Mouse (Mus musculus) heart, adult 8-10 months (tissue): ENCODE data around the gene Snx3. TPM values are rescaled to one million over a fixed set of nuclear protein-coding genes. Genes with fewer than 3 reads are reported as not detected.
A peak's percentile ranks its signal among the peaks of the same experiment; 100 is the strongest.

Experiments used
- DNase-seq: peaks from one replicate; pipeline ENCODE4 v3.0.0; 2022; ENCODE audit warnings: low spot score
- total RNA-seq, 4 experiments: library from RNA; stranded (reverse); gene quantifications; 2 replicates each; pipeline ENCODE4 v1.2.4; 2022

The Snx3 gene
- total RNA-seq, 4 experiments from 2014 or later, result 157 to 170 (median 164) TPM

DNA sequence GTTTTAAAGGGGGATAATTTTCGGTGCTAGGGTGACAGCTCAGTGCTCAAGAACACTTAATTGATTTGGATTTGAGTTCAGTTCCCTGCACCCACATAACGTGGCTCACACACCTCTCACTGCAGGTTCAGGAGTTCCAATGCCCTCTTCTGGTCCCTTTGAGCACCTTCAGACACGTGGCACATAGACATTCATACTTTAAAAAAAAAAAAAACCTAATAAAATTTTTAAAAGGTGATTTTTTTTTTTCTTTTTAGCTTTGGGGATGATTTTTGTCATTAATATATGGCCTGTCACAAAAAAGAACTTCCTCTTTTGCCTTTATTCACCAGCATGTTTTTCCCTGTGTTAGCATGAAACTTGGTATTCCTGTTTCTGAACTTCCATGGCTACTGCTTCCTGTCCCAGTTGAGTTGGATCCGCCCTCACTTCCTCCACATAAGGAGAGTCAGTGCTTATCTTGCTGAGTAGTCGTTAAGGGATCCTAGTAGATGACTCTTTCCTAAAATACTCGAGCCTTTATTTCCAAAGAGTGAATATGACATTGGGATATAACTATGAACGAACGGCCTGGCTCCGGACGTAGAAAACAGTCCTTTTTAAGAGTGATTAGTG is 2.4 kb downstream of the Snx3 start:
- DNase-seq, result peak; percentile 60

DNA sequence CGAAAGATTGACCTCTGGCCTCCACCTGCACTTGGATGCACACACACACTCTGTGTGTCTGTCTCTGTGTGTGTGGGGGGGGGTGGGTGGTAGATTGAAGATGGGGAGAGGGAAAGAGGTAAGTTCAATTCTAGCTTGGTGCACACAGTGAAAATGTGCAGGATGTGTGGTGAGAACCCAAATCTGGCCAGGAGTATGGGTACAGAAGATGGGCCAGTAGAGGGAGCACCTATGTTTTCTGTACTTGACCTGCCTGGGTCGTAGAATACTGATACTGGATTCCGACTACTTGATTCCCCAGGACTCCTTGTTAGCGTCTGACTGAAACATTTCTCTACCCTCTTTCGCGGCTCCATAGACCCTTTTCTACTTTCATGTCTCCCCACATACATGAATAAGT is 8.3 kb downstream of the Snx3 start:
- no peak for DNase-seq

DNA sequence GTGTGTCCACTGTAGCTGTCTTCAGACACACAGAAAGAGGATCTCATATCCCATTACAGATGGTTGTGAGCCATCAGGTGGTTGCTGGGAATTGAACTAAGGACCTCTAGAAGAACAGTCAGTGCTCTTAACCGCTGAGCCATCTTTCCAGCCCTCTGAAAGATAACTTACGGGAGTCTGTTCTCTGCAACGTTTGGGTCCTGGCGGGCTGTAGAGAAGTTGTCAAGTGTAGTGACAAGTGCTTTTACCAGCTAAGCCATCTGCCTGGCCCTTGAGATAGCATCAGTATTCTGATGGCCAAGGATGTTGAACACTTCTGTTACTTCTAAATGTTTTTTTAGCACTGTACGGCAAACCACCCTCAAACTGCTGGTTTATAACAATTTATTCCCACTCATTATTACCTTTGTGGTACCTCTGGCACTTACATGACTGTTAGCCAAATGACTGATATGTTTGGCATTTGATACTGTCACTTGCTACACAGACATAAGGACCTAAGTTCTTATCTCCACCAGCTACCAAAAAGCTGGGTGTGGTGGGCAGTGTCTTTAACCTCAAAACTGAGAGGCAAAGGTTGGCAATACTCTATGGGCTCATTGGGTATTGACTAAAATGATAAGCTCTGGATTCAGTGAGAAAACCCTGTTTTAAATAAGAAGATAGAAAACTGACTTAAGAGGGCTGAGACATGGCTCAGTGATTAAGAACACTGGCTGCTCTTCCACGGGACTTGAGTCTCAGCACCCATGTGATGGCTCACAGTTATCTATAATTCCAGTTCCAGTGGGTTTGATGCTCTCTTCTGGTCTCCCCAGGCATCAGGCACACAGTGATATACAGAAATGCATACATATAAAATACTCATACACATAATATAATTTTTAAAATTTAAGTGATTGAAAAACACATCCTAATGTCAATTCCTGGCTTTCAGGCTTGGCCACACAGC is 9.6 kb downstream of the Snx3 start:
- DNase-seq, result no peak

GRCm38 (mm10) chr10:42514125-42514524 is 12.3 kb downstream of the Snx3 start:
- DNase-seq, result no peak

- no peak for DNase-seq
Measured at GRCm38 (mm10) chr10:42518363-42518762, 16.5 kb downstream of the Snx3 start.

- no peak for DNase-seq
Measured at GRCm38 (mm10) chr10:42521315-42521981, 19.6 kb downstream of the Snx3 start.

- no peak for DNase-seq
Measured at GRCm38 (mm10) chr10:42522912-42523311, 21.1 kb downstream of the Snx3 start.

GRCm38 (mm10) chr10:42523556-42524162 is 21.8 kb downstream of the Snx3 start:
- no peak for DNase-seq

DNA sequence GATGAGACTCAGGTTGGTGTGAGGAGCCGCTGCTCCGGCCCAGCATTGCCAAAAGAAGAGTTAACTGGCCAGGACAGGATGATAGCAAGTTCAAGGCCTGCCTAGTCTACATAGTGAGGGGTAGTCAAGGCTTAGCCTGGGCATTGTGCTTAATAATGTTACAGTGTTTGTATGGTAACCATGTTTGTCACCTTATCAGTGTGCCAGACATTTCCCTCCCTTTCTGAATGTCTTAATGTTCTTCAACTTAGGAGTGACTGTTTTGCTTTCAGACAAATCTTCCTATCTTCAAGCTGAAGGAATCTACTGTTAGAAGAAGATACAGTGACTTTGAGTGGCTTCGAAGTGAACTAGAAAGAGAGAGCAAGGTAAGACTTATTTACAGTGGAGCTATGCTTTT is 23.9 kb downstream of the Snx3 start:
- no peak for DNase-seq

DNA sequence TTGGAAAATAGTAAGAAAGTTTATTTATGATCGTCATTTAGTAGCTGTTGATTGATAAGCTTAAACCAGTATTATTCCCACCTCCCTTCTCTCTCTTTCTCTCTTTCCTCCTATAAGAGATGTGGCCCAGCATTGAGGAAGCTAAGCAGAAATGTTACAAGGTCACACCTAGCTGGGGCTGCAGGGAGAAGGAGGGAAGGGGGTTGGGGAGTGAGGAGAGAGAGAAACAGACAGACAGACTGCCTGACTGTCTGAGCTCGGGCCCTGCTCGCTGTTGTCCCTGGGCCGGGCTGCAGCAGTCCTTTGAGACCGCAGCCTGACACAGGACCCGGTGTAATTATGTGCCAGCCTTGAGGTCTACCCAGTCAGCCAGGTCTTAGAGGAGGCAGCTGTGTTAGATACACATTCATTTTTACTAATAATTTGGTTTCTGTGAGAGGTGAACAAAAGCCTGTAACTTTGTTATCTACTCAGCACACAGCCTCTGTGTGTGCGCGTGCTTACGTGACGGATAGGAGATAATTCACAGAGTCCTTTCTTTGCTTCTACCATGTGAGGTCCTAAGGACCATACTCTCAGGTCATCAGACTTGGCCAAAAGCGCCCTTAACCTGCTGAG is 32.1 kb downstream of the Snx3 start:
- DNase-seq, result no peak

DNA sequence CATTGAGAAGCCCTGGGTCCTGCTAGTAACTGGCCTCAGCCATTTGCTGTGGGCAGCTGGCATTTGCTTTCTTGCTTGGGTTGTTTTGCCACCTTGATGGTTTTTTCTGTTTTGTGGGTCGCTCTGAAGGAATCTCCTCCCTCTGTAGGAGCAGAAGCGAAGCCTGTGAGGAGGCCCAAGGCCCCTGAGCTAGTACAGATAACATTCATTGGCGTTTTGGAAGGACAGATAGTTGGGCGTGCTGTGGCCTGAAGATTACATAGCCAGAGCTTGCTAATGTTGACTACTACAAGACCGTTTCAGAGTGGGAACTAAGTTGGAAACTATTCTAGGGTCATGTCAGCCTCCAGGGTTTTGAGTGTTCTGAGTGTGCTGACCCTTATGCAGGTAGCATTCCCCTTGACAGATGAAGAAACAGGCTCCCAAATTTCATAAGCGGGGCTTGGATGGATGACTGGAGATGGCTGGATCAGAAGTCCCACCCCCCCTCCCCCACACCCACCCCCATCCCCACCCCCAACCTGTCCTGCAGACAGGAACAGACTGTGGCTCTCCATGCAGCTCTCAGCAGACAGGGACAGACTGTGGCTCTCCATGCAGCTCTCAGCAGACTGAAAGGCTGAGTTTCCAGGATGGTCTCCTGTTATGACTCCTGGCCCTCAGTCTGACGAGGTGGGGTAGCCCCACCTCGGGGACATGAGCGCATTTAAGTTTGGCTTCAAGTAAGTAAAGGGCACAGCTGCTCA is 35.9 kb downstream of the Snx3 start:
- DNase-seq, result no peak

DNA sequence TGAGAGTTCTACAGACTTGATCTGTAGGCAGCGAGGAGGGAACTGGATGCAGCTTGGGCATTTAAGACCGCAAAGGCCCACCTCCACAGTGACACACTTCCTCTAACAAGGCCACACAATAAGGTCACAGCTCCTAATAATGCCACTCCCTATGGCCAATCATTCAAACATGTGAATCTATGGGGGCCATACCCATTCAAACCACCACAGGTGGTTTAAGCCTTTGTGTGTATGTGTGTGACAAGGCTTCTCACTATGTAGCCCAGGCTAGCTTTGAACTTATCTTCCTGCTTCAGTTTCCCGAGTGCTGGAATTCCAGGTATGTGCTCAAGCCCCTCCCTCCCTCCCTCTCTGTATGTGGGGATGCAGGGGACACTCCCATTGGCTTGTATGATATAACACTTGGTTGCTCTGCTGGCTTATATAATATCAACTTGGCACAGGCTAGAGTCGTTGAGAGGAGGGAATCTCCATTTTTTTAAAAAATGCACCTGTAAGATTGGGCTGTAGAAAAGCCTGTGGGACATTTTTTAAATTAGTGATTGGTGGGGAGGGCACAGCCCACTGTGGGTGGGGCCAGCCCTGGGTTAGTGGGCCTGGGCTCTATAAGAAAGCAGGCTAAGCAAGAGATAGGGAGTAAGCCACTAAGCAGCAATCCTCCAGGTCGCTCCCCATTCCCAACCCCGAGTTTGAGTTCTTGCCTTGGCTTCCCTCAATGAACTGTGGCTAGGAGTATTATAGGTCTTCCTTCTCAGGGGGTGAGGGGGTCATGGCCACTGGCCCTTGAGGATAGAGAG is 44.1 kb downstream of the Snx3 start:
- DNase-seq, result no peak

DNA sequence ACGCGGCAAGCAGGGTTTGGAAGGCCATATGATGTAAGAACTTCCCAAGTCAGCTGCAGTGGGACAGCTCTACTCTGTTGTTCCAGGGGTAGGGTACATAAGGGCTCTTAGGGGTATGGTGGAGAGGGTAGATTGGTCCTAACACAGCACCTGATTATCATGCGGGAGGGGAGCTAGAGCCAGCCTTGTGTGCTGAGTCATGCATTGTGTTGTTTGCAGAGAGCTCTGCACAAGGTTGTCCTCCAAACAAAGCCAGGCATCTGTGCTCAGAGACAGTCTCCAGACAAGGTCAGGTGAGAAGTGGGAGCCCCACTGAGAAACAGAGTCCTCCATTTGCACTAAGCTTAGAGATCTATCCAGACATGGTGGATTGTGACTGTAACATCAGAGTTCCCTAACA is 44.7 kb downstream of the Snx3 start:
- no peak for DNase-seq

- DNase-seq, result no peak
Measured at GRCm38 (mm10) chr10:42559581-42560200, 57.9 kb downstream of the Snx3 start.

GRCm38 (mm10) chr10:42562272-42562671 is 60.4 kb downstream of the Snx3 start:
- DNase-seq, result no peak

DNA sequence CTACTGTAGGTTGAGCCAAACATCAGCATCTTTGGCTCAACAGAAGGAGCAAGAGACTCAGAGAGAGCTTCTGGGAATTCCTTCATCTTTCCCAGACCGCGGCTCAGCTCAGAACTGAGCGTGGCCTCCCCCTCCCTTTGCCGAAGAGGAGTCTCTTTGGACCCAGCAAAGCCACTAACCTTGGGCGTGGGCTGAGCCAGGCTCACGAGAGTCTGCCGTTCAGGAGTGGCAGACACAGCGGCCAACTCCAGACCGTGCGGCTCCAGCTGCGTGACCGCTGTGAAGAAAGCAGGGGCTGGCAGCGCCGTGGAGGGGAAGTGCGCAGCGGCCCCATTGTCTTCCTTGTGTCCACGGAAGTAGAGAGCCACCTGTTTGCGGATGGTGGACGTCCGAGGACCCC is 70.7 kb downstream of the Snx3 start:
- no peak for DNase-seq

DNA sequence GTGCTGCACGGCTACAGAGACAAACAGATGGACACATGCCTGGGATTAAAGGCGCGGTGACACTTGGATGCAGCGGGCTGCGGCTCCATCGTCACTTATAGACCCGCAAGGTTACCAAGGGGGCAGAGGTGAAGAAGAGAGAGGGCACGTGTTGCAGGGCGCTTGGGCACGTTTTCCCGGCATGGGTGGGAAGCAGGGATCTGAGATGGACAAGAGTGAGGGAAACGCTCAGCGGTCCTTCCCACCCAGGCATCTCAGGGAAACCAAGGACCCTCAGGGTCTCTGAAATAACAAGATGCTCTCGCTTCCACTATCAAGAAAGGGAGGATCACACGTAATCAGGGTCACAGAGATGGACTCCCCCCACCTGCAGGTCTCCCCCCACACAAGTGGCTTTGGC is 71.1 kb downstream of the Snx3 start:
- DNase-seq, result no peak

DNA sequence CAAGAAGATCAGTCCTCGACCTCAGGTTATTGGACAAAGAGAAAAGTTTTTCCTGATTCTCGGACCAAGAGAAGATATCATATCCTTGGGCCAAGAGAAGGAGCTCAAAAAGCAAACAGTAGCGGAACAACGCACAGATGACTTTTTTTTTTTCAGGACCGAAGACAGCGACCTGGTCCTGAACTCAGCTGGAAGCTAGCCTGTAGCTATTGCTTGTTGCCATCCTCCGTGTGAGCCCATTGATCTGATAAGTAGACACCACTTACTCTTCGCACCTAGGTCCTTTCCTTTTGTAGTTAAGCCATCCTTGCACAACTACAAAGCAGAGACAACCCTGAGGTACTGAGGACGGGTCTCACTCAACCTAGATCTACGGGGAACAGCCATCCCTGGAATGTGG is 72.8 kb downstream of the Snx3 start:
- DNase-seq, result no peak

GRCm38 (mm10) chr10:42577525-42578280 is 75.9 kb downstream of the Snx3 start:
- DNase-seq, result no peak
